Mouse (Mus musculus) heart, adult 2 months (tissue): Measurements from ENCODE around the gene Dnase2b. TPM values are rescaled to one million over a fixed set of nuclear protein-coding genes. Genes with fewer than 3 reads are reported as not detected.

Experiments
- DNase-seq, 2 experiments: peaks; one replicate each; pipeline ENCODE4 v3.0.0; 2021
- H3K27ac ChIP-seq: fragments of 200-600 bp; 2 replicates; pipeline ENCODE4 v1.8.1; 2022
- H3K27me3 ChIP-seq: fragments of 200-500 bp; 2 replicates; pipeline ENCODE4 v1.6.1; 2012; ENCODE audit warnings: mild to moderate bottlenecking, low read length, inconsistent platforms, mixed read lengths; ENCODE audit not compliant: control insufficient read depth, insufficient read depth
- H3K36me3 ChIP-seq: fragments of 200-500 bp; 2 replicates; pipeline ENCODE4 v1.6.1; 2012; ENCODE audit warnings: low read length, inconsistent platforms; ENCODE audit not compliant: control insufficient read depth, insufficient read depth
- H3K4me1 ChIP-seq: fragments of 200-500 bp; 2 replicates; pipeline ENCODE4 v1.6.1; 2011; ENCODE audit warnings: low read length; ENCODE audit not compliant: control insufficient read depth, insufficient read depth
- H3K4me3 ChIP-seq: fragments of 200-600 bp; 2 replicates; pipeline ENCODE4 v1.8.1; 2022
- H3K79me2 ChIP-seq: fragments of 200-500 bp; replicated peaks from 2 replicates; pipeline ENCODE4 v1.6.1; 2012; ENCODE audit warnings: mild to moderate bottlenecking, inconsistent platforms, low read length, moderate library complexity, mixed read lengths; ENCODE audit not compliant: control insufficient read depth, insufficient read depth
- H3K9ac ChIP-seq: fragments of 200-500 bp; 2 replicates; pipeline ENCODE4 v1.6.1; 2012; ENCODE audit warnings: low read depth, mild to moderate bottlenecking, control low read depth, inconsistent platforms, low read length, mixed read lengths
- CTCF ChIP-seq: fragments of 200-600 bp; IDR thresholded peaks from 2 replicates; pipeline ENCODE4 v1.8.1; 2022; ENCODE audit warnings: antibody characterized with exemption, mild to moderate bottlenecking, moderate library complexity
- EP300 ChIP-seq: fragments of 200-500 bp; IDR thresholded peaks from 2 replicates; pipeline ENCODE4 v1.6.1; 2011; ENCODE audit warnings: low read depth, low read length, control low read depth; ENCODE audit not compliant: insufficient read depth
- POLR2A ChIP-seq: fragments of 200-500 bp; IDR thresholded peaks from 2 replicates; pipeline ENCODE4 v1.6.1; 2011; ENCODE audit warnings: mild to moderate bottlenecking, low read depth, low read length, control low read depth; ENCODE audit not compliant: insufficient read depth
- WGBS: fragments of 180-500 bp; shearing (Covaris S2); methylation state at CpG from one replicate; pipeline ENCODE4 v1.1.7; 2018; 5-methylcytosine and 5-hydroxymethylcytosine counted together
- intact Hi-C: fragments of 180-260 bp; cut with DNase I; formaldehyde crosslinking; loops from one replicate; pipeline ENCODE4 v1.15.1; 2025
- polyA plus RNA-seq: library from polyadenylated mRNA; depleted of rRNA; stranded (reverse); fragments of >200 nt; gene quantifications from 2 replicates; pipeline ENCODE4 v1.2.3, GENCODE M21; 2012
- total RNA-seq, 2 experiments: library from RNA; stranded (reverse); gene quantifications; 2 replicates each; pipeline ENCODE4 v1.2.3; 2021

Gene Dnase2b
- total and polyA plus RNA-seq, 3 experiments: not detected

- no peak overlapping the region for H3K4me3 ChIP-seq
- TF ChIP-seq POLR2A (no peak), CTCF (no peak), EP300 (no peak)
- H3K79me2 ChIP-seq: no peaks in the 10 kb centered on the region
- no peaks in the 10 kb centered on the region for H3K27me3 ChIP-seq
- 91% methylated on average over 6 of the region's 6 CpGs for WGBS
- no peak overlapping the region for H3K27ac ChIP-seq
- H3K36me3 ChIP-seq: no peaks in the 10 kb centered on the region
- H3K4me1 ChIP-seq: no peaks in the 10 kb centered on the region
- intact Hi-C loops: no loop called here
- no peak for DNase-seq
- no peak overlapping the region for H3K9ac ChIP-seq
Observed at GRCm38 (mm10) chr3:146570939-146571338, 44.5 kb downstream of the Dnase2b start.

- H3K9ac ChIP-seq: no peak within 1 kb of the TSS
- no peaks in the 10 kb centered on the region for H3K36me3 ChIP-seq
- DNase-seq: no peak
- no peak within 1 kb of the TSS for H3K4me3 ChIP-seq
- H3K27ac ChIP-seq: no peak within 1 kb of the TSS
- no peak for TF ChIP-seq POLR2A
- no peak for TF ChIP-seq CTCF
- TF ChIP-seq EP300: no peak
- no peaks in the 10 kb centered on the region for H3K79me2 ChIP-seq
- intact Hi-C loops: no loop called here
- H3K27me3 ChIP-seq: no peaks in the 10 kb centered on the region
- H3K4me1 ChIP-seq: no peaks in the 10 kb centered on the region
- WGBS: 91% methylated on average over 10 of the region's 10 CpGs
Observed at GRCm38 (mm10) chr3:146570148-146570782, 45.1 kb downstream of the Dnase2b start, which contains the start of gene Uox. TSS of gene Uox (plus strand) at chr3:146570426.

- no peaks in the 10 kb centered on the region for H3K27me3 ChIP-seq
- no peaks in the 10 kb centered on the region for H3K79me2 ChIP-seq
- WGBS: 96% methylated on average over 3 of the region's 3 CpGs
- TF ChIP-seq POLR2A (no peak), CTCF (no peak), EP300 (no peak)
- DNase-seq: no peak
- no peak overlapping the region for H3K9ac ChIP-seq
- intact Hi-C loops: no loop called here
- H3K4me1 ChIP-seq: no peaks in the 10 kb centered on the region
- no peaks in the 10 kb centered on the region for H3K36me3 ChIP-seq
- H3K27ac ChIP-seq: no peak overlapping the region
- no peak overlapping the region for H3K4me3 ChIP-seq
Observed at GRCm38 (mm10) chr3:146569594-146569993, 45.8 kb downstream of the Dnase2b start.

GRCm38 (mm10) chr3:146567884-146568530 lies 47.4 kb downstream of the Dnase2b start:
- Histone ChIP-seq H3K27me3 (no peaks in the 10 kb centered on the region), H3K79me2 (no peaks in the 10 kb centered on the region), H3K9ac (no peak overlapping the region), H3K36me3 (no peaks in the 10 kb centered on the region), H3K4me1 (no peaks in the 10 kb centered on the region), H3K4me3 (no peak overlapping the region), H3K27ac (no peak overlapping the region)
- 37% methylated on average over 9 of the region's 9 CpGs for WGBS
- TF ChIP-seq EP300 (no peak), POLR2A (no peak), CTCF (no peak)
- DNase-seq: peak in 1 of 2 experiments; percentile 6
- intact Hi-C loops: no loop called here

- WGBS: 69% methylated on average over 7 of the region's 7 CpGs
- H3K4me3 ChIP-seq: no peak overlapping the region
- no peak overlapping the region for H3K27ac ChIP-seq
- no peaks in the 10 kb centered on the region for H3K79me2 ChIP-seq
- H3K36me3 ChIP-seq: no peaks in the 10 kb centered on the region
- no peak for DNase-seq
- no peaks in the 10 kb centered on the region for H3K27me3 ChIP-seq
- no peaks in the 10 kb centered on the region for H3K4me1 ChIP-seq
- TF ChIP-seq CTCF: no peak
- no peak for TF ChIP-seq EP300
- TF ChIP-seq POLR2A: no peak
- H3K9ac ChIP-seq: no peak overlapping the region
- intact Hi-C loops: no loop called here
Observed at GRCm38 (mm10) chr3:146567366-146567765, 48.0 kb downstream of the Dnase2b start.

GRCm38 (mm10) chr3:146565065-146565411 lies 50.4 kb downstream of the Dnase2b start:
- Histone ChIP-seq H3K36me3 (no peaks in the 10 kb centered on the region), H3K4me1 (no peaks in the 10 kb centered on the region), H3K4me3 (no peak overlapping the region), H3K27me3 (no peaks in the 10 kb centered on the region), H3K9ac (no peak overlapping the region), H3K27ac (no peak overlapping the region), H3K79me2 (no peaks in the 10 kb centered on the region)
- intact Hi-C loops: loop anchor here (2.0 kb wide), 1 partner anchor 350 kb away; no protein-coding TSS in a partner anchor
- TF ChIP-seq CTCF (no peak), EP300 (no peak), POLR2A (no peak)
- DNase-seq: no peak
- WGBS: 92% methylated on average over 1 of the region's 1 CpGs
